Mouse (Mus musculus) MEL (cell line): ENCODE measurements at regions not wholly inside any gene's neighbourhood (a gene's known extent, or its start where the extent isn't known, plus 50 kb on each side); places are given as distances from the start of the nearest gene placed in this dataset.

Experiments
- DNase-seq: peaks from one replicate; pipeline ENCODE4 v3.0.0; 2011; ENCODE audit warnings: low read depth, low spot score
- H3K27ac ChIP-seq: 2 replicates; pipeline ENCODE4 v1.5.1; 2012; ENCODE audit warnings: low read depth, mild to moderate bottlenecking, control low read depth, low read length, moderate library complexity; ENCODE audit not compliant: control insufficient read depth
- H3K27me3 ChIP-seq, 2 experiments: fragments of 150-350 bp in 1 of 2; sonication (generic) in 1 of 2; 2 replicates each; pipeline ENCODE4 v1.6.1; 2012; ENCODE audit warnings: low read length in 2 of 2, mild to moderate bottlenecking in 2 of 2, improper control_type of control experiment in 1 of 2, moderate library complexity in 1 of 2; ENCODE audit not compliant: insufficient read depth in 2 of 2, control insufficient read depth in 1 of 2
- H3K36me3 ChIP-seq, 2 experiments: 2 replicates each; pipeline ENCODE4 v1.6.1; 2012 to 2014; ENCODE audit warnings: low read length in 2 of 2, improper control_type of control experiment in 1 of 2, inconsistent platforms in 1 of 2, mild to moderate bottlenecking in 1 of 2; ENCODE audit not compliant: insufficient read depth in 2 of 2, control insufficient read depth in 1 of 2
- H3K4me1 ChIP-seq, 2 experiments: fragments of 150-350 bp in 1 of 2; sonication (generic) in 1 of 2; 2 replicates each; pipeline ENCODE4 v1.6.1; 2012; ENCODE audit warnings: low read length in 2 of 2, improper control_type of control experiment in 1 of 2, mild to moderate bottlenecking in 1 of 2; ENCODE audit not compliant: insufficient read depth in 2 of 2, control insufficient read depth in 1 of 2
- H3K4me3 ChIP-seq, 2 experiments: fragments of 150-350 bp in 1 of 2; sonication (generic) in 1 of 2; 2 replicates each; pipeline ENCODE4 v1.5.1; 2012; ENCODE audit warnings: low read depth in 2 of 2, low read length in 2 of 2, mild to moderate bottlenecking in 2 of 2, moderate library complexity in 2 of 2, control low read depth in 1 of 2, improper control_type of control experiment in 1 of 2; ENCODE audit not compliant: control insufficient read depth in 1 of 2, insufficient read depth in 1 of 2
- H3K79me2 ChIP-seq: 2 replicates; pipeline ENCODE4 v1.6.1; 2012; ENCODE audit warnings: mild to moderate bottlenecking, low read length, moderate library complexity; ENCODE audit not compliant: control insufficient read depth, poor library complexity, insufficient read depth
- H3K9ac ChIP-seq: 2 replicates; pipeline ENCODE4 v1.6.1; 2012; ENCODE audit warnings: low read depth, mild to moderate bottlenecking, control low read depth, low read length, moderate library complexity; ENCODE audit not compliant: control insufficient read depth, poor library complexity, severe bottlenecking
- H3K9me3 ChIP-seq: fragments of 150-350 bp; sonication (generic); replicated peaks from 2 replicates; pipeline ENCODE4 v1.6.1; 2012; ENCODE audit warnings: mild to moderate bottlenecking, low read length, improper control_type of control experiment, moderate library complexity; ENCODE audit not compliant: insufficient read depth
- MEF2A ChIP-seq: IDR thresholded peaks from 2 replicates; pipeline ENCODE4 v1.6.1; 2014; ENCODE audit warnings: low read depth, mild to moderate bottlenecking, inconsistent platforms, low read length, improper control_type of control experiment; ENCODE audit not compliant: poor library complexity, insufficient replicate concordance, severe bottlenecking; ENCODE audit errors: extremely low read depth
- ZNF384 ChIP-seq: IDR thresholded peaks from 2 replicates; pipeline ENCODE4 v1.6.1; 2012; ENCODE audit warnings: low read depth, mild to moderate bottlenecking, inconsistent platforms, low read length, improper control_type of control experiment

- H3K4me1 ChIP-seq: no peaks in the 10 kb centered on the region
- TF ChIP-seq ZNF384 (peak; percentile 77), MEF2A (no peak)
- H3K4me3 ChIP-seq: no peak overlapping the region
Measured at GRCm38 (mm10) chr1:142214778-142215177, 1425.7 kb upstream of the B3galt2 start.

More at GRCm38 (mm10) chr1:142214778-142215177, 1425.7 kb upstream of the B3galt2 start:
- Histone ChIP-seq H3K27me3 (no peaks in the 10 kb centered on the region), H3K9ac (no peak overlapping the region), H3K79me2 (no peaks in the 10 kb centered on the region), H3K27ac (no peak overlapping the region), H3K36me3 (no peaks in the 10 kb centered on the region), H3K9me3 (no peaks in the 10 kb centered on the region)
- no peak for DNase-seq
